Mouse (Mus musculus) thymus, adult 2 months (tissue): ENCODE data around the gene Shc2. TPM values are rescaled to one million over a fixed set of nuclear protein-coding genes. Genes with fewer than 3 reads are reported as not detected.

Experiments used
- DNase-seq: peaks from one replicate; pipeline ENCODE4 v3.0.0; 2021
- H3K27ac ChIP-seq: fragments of 200-500 bp; 2 replicates; pipeline ENCODE4 v1.5.1; 2012; ENCODE audit warnings: low read length, control low read depth; ENCODE audit not compliant: control insufficient read depth, insufficient read depth
- H3K27me3 ChIP-seq: fragments of 200-500 bp; 2 replicates; pipeline ENCODE4 v1.6.1; 2012; ENCODE audit warnings: mild to moderate bottlenecking, low read length, moderate library complexity, mixed read lengths; ENCODE audit not compliant: control insufficient read depth, insufficient read depth
- H3K36me3 ChIP-seq: fragments of 200-500 bp; 2 replicates; pipeline ENCODE4 v1.6.1; 2012; ENCODE audit warnings: mild to moderate bottlenecking, low read length, moderate library complexity; ENCODE audit not compliant: control insufficient read depth, insufficient read depth
- H3K4me1 ChIP-seq: fragments of 200-500 bp; replicated peaks from 2 replicates; pipeline ENCODE4 v1.6.1; 2012; ENCODE audit warnings: low read length; ENCODE audit not compliant: control insufficient read depth, insufficient read depth
- H3K4me3 ChIP-seq: fragments of 200-500 bp; 2 replicates; pipeline ENCODE4 v1.5.1; 2012; ENCODE audit warnings: mild to moderate bottlenecking, low read length, control low read depth, moderate library complexity; ENCODE audit not compliant: control insufficient read depth, insufficient read depth
- CTCF ChIP-seq: fragments of 200-500 bp; IDR thresholded peaks from 2 replicates; pipeline ENCODE4 v1.5.1; 2012; ENCODE audit warnings: mild to moderate bottlenecking, control low read depth, low read length, moderate library complexity, borderline replicate concordance; ENCODE audit not compliant: control insufficient read depth, poor library complexity, insufficient read depth; ENCODE audit errors: extremely low read depth
- POLR2A ChIP-seq: fragments of 200-500 bp; IDR thresholded peaks from 2 replicates; pipeline ENCODE4 v1.6.1; 2012; ENCODE audit warnings: mild to moderate bottlenecking, low read length, control low read depth, moderate library complexity; ENCODE audit not compliant: control insufficient read depth, poor library complexity, insufficient read depth; ENCODE audit errors: extremely low read depth
- WGBS: fragments of 180-500 bp; shearing (Covaris S2); methylation state at CpG from one replicate; pipeline ENCODE4 v1.1.7; 2018; 5-methylcytosine and 5-hydroxymethylcytosine counted together
- polyA plus RNA-seq: library from polyadenylated mRNA; depleted of rRNA; stranded (reverse); fragments of >200 nt; gene quantifications from 2 replicates; pipeline ENCODE4 v1.2.3, GENCODE M21; 2012; rRNA removed

Shc2 gene
- polyA plus RNA-seq, 1 experiment, result 1.2 TPM

DNA sequence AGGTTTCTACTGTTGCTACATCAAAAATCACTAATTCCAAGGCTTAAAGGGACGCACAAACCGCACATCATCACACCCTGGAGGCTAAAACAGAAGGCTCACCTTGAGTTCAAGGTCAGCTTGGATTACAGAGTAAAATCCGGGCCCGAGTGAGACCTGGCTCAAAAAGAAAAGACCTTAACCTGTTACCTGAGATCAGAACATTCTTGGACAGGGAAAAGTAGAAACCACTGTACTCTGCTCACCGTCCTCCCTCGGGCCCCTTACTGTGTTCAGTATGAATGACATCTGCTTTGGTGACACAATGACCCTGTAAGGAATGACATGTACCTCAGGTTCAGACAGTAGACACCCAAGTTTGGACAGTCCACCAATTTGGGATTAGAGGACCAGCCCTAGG is 62.9 kb downstream of the Shc2 start:
- no peaks in the 10 kb centered on the region for H3K4me1 ChIP-seq
- no peak for DNase-seq
- WGBS, result 96% methylated on average over 6 of the region's 6 CpGs
- H3K36me3 ChIP-seq, result no peaks in the 10 kb centered on the region
- no peak overlapping the region for H3K4me3 ChIP-seq
- TF ChIP-seq POLR2A (no peak), CTCF (no peak)
- H3K27me3 ChIP-seq, result no peaks in the 10 kb centered on the region
- H3K27ac ChIP-seq, result no peak overlapping the region

DNA sequence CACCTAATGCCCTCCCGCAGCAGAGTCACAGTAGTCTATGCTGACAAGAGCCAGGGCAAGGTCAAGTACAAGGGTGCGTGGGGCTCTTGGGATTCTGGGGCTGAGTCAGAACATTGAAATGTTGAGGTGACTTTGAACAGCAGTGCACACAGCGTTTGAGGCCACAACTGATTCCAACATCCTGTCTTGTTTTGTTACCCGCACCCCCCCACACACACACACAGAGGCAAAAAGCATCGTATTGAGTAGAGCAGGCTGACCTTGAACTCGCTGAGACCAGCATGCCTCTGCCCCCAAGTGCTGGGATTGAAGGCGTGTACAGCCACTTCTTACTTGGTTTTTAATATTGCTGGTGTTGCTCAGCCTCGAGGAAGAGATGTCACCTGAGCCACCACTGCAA is 63.4 kb downstream of the Shc2 start:
- Histone ChIP-seq H3K36me3 (no peaks in the 10 kb centered on the region), H3K27ac (no peak overlapping the region), H3K4me3 (no peak overlapping the region), H3K4me1 (no peaks in the 10 kb centered on the region), H3K27me3 (no peaks in the 10 kb centered on the region)
- TF ChIP-seq CTCF, result no peak
- TF ChIP-seq POLR2A, result no peak
- WGBS, result 76% methylated on average over 8 of the region's 8 CpGs
- no peak for DNase-seq

DNA sequence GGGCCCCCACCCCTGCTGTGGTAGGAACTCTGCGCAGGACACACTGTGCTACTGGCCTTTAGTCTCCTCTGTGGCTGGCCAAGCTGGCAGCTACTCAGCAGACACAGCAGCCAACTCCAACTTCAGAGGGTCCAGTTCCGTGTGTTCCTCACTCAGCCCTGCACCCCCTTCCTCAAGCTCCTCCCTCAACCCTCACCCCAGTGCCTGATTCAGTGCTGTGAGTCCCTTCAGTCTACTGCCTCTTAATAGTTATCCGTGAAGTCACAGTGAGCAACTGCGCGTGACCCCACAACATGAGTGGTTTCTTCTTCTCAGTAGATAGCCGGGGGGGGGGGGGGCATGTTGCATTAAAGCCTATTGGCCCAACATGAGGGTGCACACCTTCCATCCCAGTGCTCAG is 64.1 kb downstream of the Shc2 start:
- Histone ChIP-seq H3K27ac (no peak overlapping the region), H3K4me1 (no peaks in the 10 kb centered on the region), H3K27me3 (no peaks in the 10 kb centered on the region), H3K4me3 (no peak overlapping the region), H3K36me3 (no peaks in the 10 kb centered on the region)
- DNase-seq, result no peak
- no peak for TF ChIP-seq POLR2A
- TF ChIP-seq CTCF, result no peak
- 89% methylated on average over 6 of the region's 6 CpGs for WGBS

- no peaks in the 10 kb centered on the region for H3K4me1 ChIP-seq
- TF ChIP-seq POLR2A (no peak), CTCF (no peak)
- no peak overlapping the region for H3K4me3 ChIP-seq
- no peak for DNase-seq
- H3K27ac ChIP-seq, result no peak overlapping the region
- H3K36me3 ChIP-seq, result no peaks in the 10 kb centered on the region
- WGBS, result 93% methylated on average over 2 of the region's 2 CpGs
- no peaks in the 10 kb centered on the region for H3K27me3 ChIP-seq
These were observed 66.4 kb downstream of the Shc2 start for GRCm38 (mm10) chr10:79571314-79571713.

- TF ChIP-seq CTCF (no peak), POLR2A (no peak)
- H3K27me3 ChIP-seq, result no peaks in the 10 kb centered on the region
- no peaks in the 10 kb centered on the region for H3K36me3 ChIP-seq
- 93% methylated on average over 5 of the region's 5 CpGs for WGBS
- no peak for DNase-seq
- H3K27ac ChIP-seq, result no peak overlapping the region
- no peak overlapping the region for H3K4me3 ChIP-seq
- no peaks in the 10 kb centered on the region for H3K4me1 ChIP-seq
These were observed 67.8 kb downstream of the Shc2 start for GRCm38 (mm10) chr10:79569921-79570320.

Other genes with a start within 250 kb of the Shc2 start
- not detected in 2 replicates for gene Vmn2r83, start 169.2 kb downstream of the Shc2 start, polyA plus RNA-seq
- gene Plpp2, start 104.1 kb downstream of the Shc2 start, polyA plus RNA-seq, result 7.5 and 8.7 TPM in 2 replicates
- gene Mier2, start 82.7 kb downstream of the Shc2 start, polyA plus RNA-seq, result 214 and 215 TPM in 2 replicates
- not detected in 2 replicates for gene Theg, start 50.6 kb downstream of the Shc2 start, polyA plus RNA-seq
- 0.05 TPM in 1 of 2 replicates, not detected in the other for gene C2cd4c, start 23.9 kb downstream of the Shc2 start, polyA plus RNA-seq
- gene Odf3l2, start 7.8 kb upstream of the Shc2 start, polyA plus RNA-seq, result 0.18 and 0.23 TPM in 2 replicates
- gene Madcam1, start 26.6 kb upstream of the Shc2 start, polyA plus RNA-seq, result 2.9 and 4.0 TPM in 2 replicates
- gene Tpgs1, start 31.5 kb upstream of the Shc2 start, polyA plus RNA-seq, result 92.1 and 92.3 TPM in 2 replicates
- 309 and 321 TPM in 2 replicates for gene Cdc34, start 44.3 kb upstream of the Shc2 start, polyA plus RNA-seq
- gene Gzmm, start 51.1 kb upstream of the Shc2 start, polyA plus RNA-seq, result 0.57 and 1.2 TPM in 2 replicates
- 345 and 396 TPM in 2 replicates for gene Bsg, start 66.6 kb upstream of the Shc2 start, polyA plus RNA-seq
- gene Hcn2, start 78.7 kb upstream of the Shc2 start, polyA plus RNA-seq, result 3.1 and 4.7 TPM in 2 replicates
- 104 and 109 TPM in 2 replicates for gene Polrmt, start 108.7 kb upstream of the Shc2 start, polyA plus RNA-seq
- not detected in 2 replicates for gene Fgf22, start 117.2 kb upstream of the Shc2 start, polyA plus RNA-seq
- 375 and 472 TPM in 2 replicates for gene Rnf126, start 129.0 kb upstream of the Shc2 start, polyA plus RNA-seq
- 15.9 and 17.1 TPM in 2 replicates for gene Fstl3, start 139.4 kb upstream of the Shc2 start, polyA plus RNA-seq
- 23.4 and 30.1 TPM in 2 replicates for gene Prss57, start 153.0 kb upstream of the Shc2 start, polyA plus RNA-seq
- gene Palm, start 155.7 kb upstream of the Shc2 start, polyA plus RNA-seq, result 63.7 and 87.8 TPM in 2 replicates
- 6.6 and 6.8 TPM in 2 replicates for gene Misp, start 183.1 kb upstream of the Shc2 start, polyA plus RNA-seq
- gene Ptbp1, start 216.5 kb upstream of the Shc2 start, polyA plus RNA-seq, result 583 and 703 TPM in 2 replicates
- 5.3 and 9.2 TPM in 2 replicates for gene Prtn3, start 236.6 kb upstream of the Shc2 start, polyA plus RNA-seq
- gene Plppr3, start 236.7 kb upstream of the Shc2 start, polyA plus RNA-seq, result 1.1 and 1.9 TPM in 2 replicates
- 3.7 and 8.9 TPM in 2 replicates for gene Elane, start 248.3 kb upstream of the Shc2 start, polyA plus RNA-seq